15 mouse cellular contexts compared by ENCODE assay signal in the genomic region with DNA sequence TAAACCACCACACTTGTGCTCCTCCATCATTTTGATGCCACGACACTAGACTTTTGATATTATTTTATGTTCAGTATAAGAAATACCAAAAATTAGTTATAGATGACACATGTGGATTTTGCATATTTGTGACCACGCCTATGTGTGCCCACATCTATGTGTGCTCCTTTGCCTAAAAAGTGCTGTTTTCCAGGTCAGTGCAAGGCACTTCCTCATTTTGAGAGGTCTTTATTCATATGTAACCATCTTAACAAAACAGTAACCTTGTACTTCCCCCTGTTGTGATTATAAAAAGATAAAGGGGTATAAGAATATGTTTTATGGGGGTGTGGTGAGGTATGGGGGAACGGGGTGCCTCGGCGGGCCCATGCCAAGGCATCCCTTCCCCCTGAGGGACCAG.
"Had no signal": no experiment of that assay in that cellular context is flagged by ENCODE, and none has a peak within 500 bp of the region (broad histone marks: within the 10 kb centered on the region; RNA-seq: fewer than 3 reads in every experiment).

No protein-coding gene starts in this region.

- H3K27me3 ChIP-seq: kidney, embryonic 15.5 days; limb, embryonic 15.5 days; midbrain, embryonic 15.5 days; neural tube, embryonic 12.5 days had no signal

- ATAC-seq: liver, embryonic 12.5 days; midbrain, embryonic 15.5 days had no signal

- H3K36me3 ChIP-seq: kidney, embryonic 15.5 days; limb, embryonic 15.5 days; liver, embryonic 12.5 days; midbrain, embryonic 10.5 days; midbrain, embryonic 15.5 days; neural tube, embryonic 12.5 days had no signal

- H3K4me2 ChIP-seq: kidney, embryonic 15.5 days; limb, embryonic 15.5 days; liver, embryonic 12.5 days; lung, embryonic 14.5 days; midbrain, embryonic 15.5 days; neural tube, embryonic 12.5 days had no signal

- H3K4me3 ChIP-seq: kidney, embryonic 15.5 days; left cerebral cortex, adult 2 months; limb, embryonic 15.5 days; liver, embryonic 12.5 days; midbrain, embryonic 10.5 days; midbrain, embryonic 15.5 days; neural tube, embryonic 12.5 days had no signal

- DNase-seq: kidney, adult 18-20 months; kidney, postnatal 14 days; lung, embryonic 14.5 days; lung, postnatal 10 days; right cerebral cortex, postnatal 14 days; thymus, adult 18-20 months; thymus, postnatal 25 days had no signal

- H3K9me3 ChIP-seq: kidney, embryonic 15.5 days; limb, embryonic 15.5 days; liver, embryonic 12.5 days; midbrain, embryonic 10.5 days; midbrain, embryonic 15.5 days; neural tube, embryonic 12.5 days had no signal

- H3K9ac ChIP-seq: kidney, embryonic 15.5 days; limb, embryonic 15.5 days; liver, embryonic 12.5 days; lung, embryonic 14.5 days; midbrain, embryonic 15.5 days; neural tube, embryonic 12.5 days had no signal

- H3K27ac ChIP-seq: kidney, embryonic 15.5 days; left cerebral cortex, adult 2 months; limb, embryonic 15.5 days; liver, embryonic 12.5 days; macrophage; midbrain, embryonic 10.5 days; midbrain, embryonic 15.5 days; neural tube, embryonic 12.5 days had no signal

- H3K4me1 ChIP-seq: liver, embryonic 12.5 days; midbrain, embryonic 10.5 days; midbrain, embryonic 15.5 days; neural tube, embryonic 12.5 days had no signal
